Mouse (Mus musculus) heart, adult 10 weeks (tissue): ENCODE results near the gene Zfp74. TPM values are rescaled to one million over a fixed set of nuclear protein-coding genes. Genes with fewer than 3 reads are reported as not detected.

Experiments used
- polyA plus RNA-seq: library from polyadenylated mRNA; stranded (reverse); fragments of 350-450 nt; fragmentation: Illumina TruSeq; extraction: RNeasy Lipid Tissue Mini Kit (QIAGEN cat#74804); gene quantifications from one replicate; pipeline ENCODE4 v1.2.3, GENCODE M21; 2014; ENCODE audit warnings: low read depth, low replicate concordance

The Zfp74 gene
- 5.1 TPM for polyA plus RNA-seq

GRCm38 (mm10) chr7:29953513-29954401 is at the start of gene Zfp74:
Gene Zfp74 (minus strand): TSS chr7:29954089.

GRCm38 (mm10) chr7:29983690-29984380 is 29.9 kb upstream of the Zfp74 start, which contains the start of gene Zfp568:
Gene Zfp568 (plus strand): TSS chr7:29983955.

GRCm38 (mm10) chr7:29908130-29908950 is 45.5 kb downstream of the Zfp74 start, which contains the start of gene Zfp383:
Gene Zfp383 (plus strand): TSS chr7:29908223.

GRCm38 (mm10) chr7:29905966-29906681 is 47.8 kb downstream of the Zfp74 start, which contains the start of gene Zfp27:
Gene Zfp27 (minus strand): TSS chr7:29906572.

Other genes starting within 250 kb of the Zfp74 start
- not detected for gene Catsperg2, start 227.1 kb downstream of the Zfp74 start, polyA plus RNA-seq
- gene Zfp84, start 185.5 kb downstream of the Zfp74 start, polyA plus RNA-seq: 5.6 TPM
- gene Zfp30, start 170.1 kb downstream of the Zfp74 start, polyA plus RNA-seq: 5.3 TPM
- gene Zfp790, start 138.0 kb downstream of the Zfp74 start, polyA plus RNA-seq: 10.3 TPM
- gene Zfp940, start 100.4 kb downstream of the Zfp74 start, polyA plus RNA-seq: 0.47 TPM
- gene Zfp420, start 94.1 kb downstream of the Zfp74 start, polyA plus RNA-seq: 5.3 TPM
- 9.3 TPM for gene Zfp27, start 47.5 kb downstream of the Zfp74 start, polyA plus RNA-seq
- gene Zfp383, start 45.9 kb downstream of the Zfp74 start, polyA plus RNA-seq: 11.9 TPM
- gene Zfp568, start 29.9 kb upstream of the Zfp74 start, polyA plus RNA-seq: 12.4 TPM
- 7.4 TPM for gene Zfp14, start 97.3 kb upstream of the Zfp74 start, polyA plus RNA-seq
- gene Zfp82, start 118.8 kb upstream of the Zfp74 start, polyA plus RNA-seq: 2.5 TPM
- gene Gm26920, start 136.3 kb upstream of the Zfp74 start, polyA plus RNA-seq: not detected
- 1.4 TPM for gene Zfp566, start 136.4 kb upstream of the Zfp74 start, polyA plus RNA-seq
- 34.9 TPM for gene Zfp260, start 140.7 kb upstream of the Zfp74 start, polyA plus RNA-seq
- gene Zfp382, start 167.9 kb upstream of the Zfp74 start, polyA plus RNA-seq: 1.6 TPM
- 26.8 TPM for gene Zfp146, start 215.7 kb upstream of the Zfp74 start, polyA plus RNA-seq
- gene Cox7a1, start 230.1 kb upstream of the Zfp74 start, polyA plus RNA-seq: 4,592 TPM
- 372 TPM for gene Capns1, start 244.7 kb upstream of the Zfp74 start, polyA plus RNA-seq